ENCODE assay signal across 8 mouse cellular contexts in genomic region chr2:48332783-48333182, GRCm38 (mm10).
DNase-seq lines count a peak whose midpoint lies in the region; ATAC-seq and TF ChIP-seq lines count a peak whose summit lies in the region.

No protein-coding gene starts in this region.

- peak; percentile 68 for DNase-seq in CD4-positive, CD25-positive, alpha-beta regulatory T cell, adult 2 months (ENCODE audit: low read depth, low spot score)
- DNase-seq in brain, embryonic 14.5 days (ENCODE audit: low read depth), result peak; percentile 21
- no peak for DNase-seq in liver, postnatal 0 days
- peak; percentile 25 for DNase-seq in thymus, postnatal 14 days
- no peak for DNase-seq in gastrocnemius, postnatal 14 days
- no peak for DNase-seq in gastrocnemius, postnatal 4 days (ENCODE audit: low spot score in 2 of 2)
- DNase-seq in cerebellum, postnatal 10 days, result no peak

- H3K36me3 ChIP-seq in hindbrain, embryonic 13.5 days, result no peaks in the 10 kb centered on the region
- no peaks in the 10 kb centered on the region for H3K36me3 ChIP-seq in liver, postnatal 0 days (replicated peaks; ENCODE audit: insufficient read depth, low read length)

- H3K4me2 ChIP-seq in hindbrain, embryonic 13.5 days, result peak overlapping the region; percentile 15
- peak overlapping the region; percentile 62 for H3K4me2 ChIP-seq in liver, postnatal 0 days (ENCODE audit: low read depth, low read length)

- H3K9me3 ChIP-seq in hindbrain, embryonic 13.5 days, result no peaks in the 10 kb centered on the region
- H3K9me3 ChIP-seq in liver, postnatal 0 days (ENCODE audit: low read length), result 0 out of 2 replicates have a peak, but pooled peaks cover 3% of the 10 kb centered on the region

- no peaks in the 10 kb centered on the region; the same call in 1 of the 2 replicates for H3K4me1 ChIP-seq in hindbrain, embryonic 13.5 days (replicated peaks)
- peaks cover 2% of the 10 kb centered on the region; the same call in 1 of the 2 replicates for H3K4me1 ChIP-seq in liver, postnatal 0 days (ENCODE audit: insufficient read depth)

- no peak for TF ChIP-seq POLR2A in brain, embryonic 14.5 days (IDR thresholded peaks at IDR 0.05; ENCODE audit: borderline replicate concordance, extremely low read depth, insufficient read depth, insufficient read length, poor library complexity, severe bottlenecking)

- intact Hi-C loops in gastrocnemius, postnatal 14 days (cut with DNase I; ENCODE audit: low total_unique reads), result no loop called here

- H3K27me3 ChIP-seq in hindbrain, embryonic 13.5 days, result no peaks in the 10 kb centered on the region
- no peaks in the 10 kb centered on the region for H3K27me3 ChIP-seq in liver, postnatal 0 days (ENCODE audit: insufficient read depth, low read length)

- no peak for TF ChIP-seq EP300 in liver, postnatal 0 days (IDR thresholded peaks at IDR 0.05; ENCODE audit: low read depth)

- WGBS in hindbrain, embryonic 13.5 days, result 65% methylated on average over 10 of the region's 10 CpGs
- WGBS in liver, postnatal 0 days (ENCODE audit: insufficient replicate concordance), result 30% methylated on average over 10 of the region's 10 CpGs

- no peak overlapping the region for H3K9ac ChIP-seq in hindbrain, embryonic 13.5 days
- H3K9ac ChIP-seq in liver, postnatal 0 days (replicated peaks), result peak overlapping the region; percentile 46; the same call in 1 of the 2 replicates

- H3K4me3 ChIP-seq in hindbrain, embryonic 13.5 days, result no peak overlapping the region
- H3K4me3 ChIP-seq in liver, postnatal 0 days (ENCODE audit: low read depth, low read length), result peak overlapping the region; percentile 40

- 0 out of 2 replicates have a peak, but pooled peaks have one; percentile 39 for ATAC-seq in hindbrain, embryonic 13.5 days (ENCODE audit: low FRiP score)
- ATAC-seq in liver, postnatal 0 days, result peak; percentile 35

- H3K27ac ChIP-seq in hindbrain, embryonic 13.5 days, result no peak overlapping the region
- H3K27ac ChIP-seq in liver, postnatal 0 days (ENCODE audit: low read depth), result no peak overlapping the region; the same call in 1 of the 2 replicates

- no peak for TF ChIP-seq CTCF in brain, embryonic 14.5 days (IDR thresholded peaks at IDR 0.05; ENCODE audit: borderline replicate concordance, extremely low read depth, insufficient read depth, insufficient read length)
- TF ChIP-seq CTCF in liver, postnatal 0 days (IDR thresholded peaks at IDR 0.05; ENCODE audit: low read depth), result no peak

Comparison
In these comparisons a context has a peak if more than half of its experiments do, and no peak if none do; other contexts are left out.
1. DNase-seq: peak in CD4-positive, CD25-positive, alpha-beta regulatory T cell, adult 2 months (single experiment), brain, embryonic 14.5 days (single experiment) and thymus, postnatal 14 days (single experiment); none in liver, postnatal 0 days (single experiment), gastrocnemius, postnatal 14 days (single experiment), gastrocnemius, postnatal 4 days (0 of 2) and cerebellum, postnatal 10 days (0 of 2).